13 mouse cellular contexts compared by ENCODE assay signal in genomic region chr12:75766395-75766794, GRCm38 (mm10). TPM values are rescaled to one million over a fixed set of nuclear protein-coding genes. Genes with fewer than 3 reads are reported as not detected.
DNase-seq lines count a peak whose midpoint lies in the region; ATAC-seq and TF ChIP-seq lines count a peak whose summit lies in the region.
"Had no signal": no experiment of that assay in that cellular context is flagged by ENCODE, and none has a peak within 500 bp of the region (broad histone marks: within the 10 kb centered on the region; RNA-seq: fewer than 3 reads in every experiment).

No protein-coding gene starts in this region.

- intact Hi-C loops in heart, postnatal 14 days (cut with DNase I): no loop called here

- H3K4me1 ChIP-seq in neural tube, embryonic 13.5 days (replicated peaks): no peaks in the 10 kb centered on the region
- no peaks in the 10 kb centered on the region for H3K4me1 ChIP-seq in neural tube, embryonic 15.5 days
- peaks cover 16% of the 10 kb centered on the region for H3K4me1 ChIP-seq in kidney, embryonic 16.5 days (ENCODE audit: insufficient read depth, low read length)
- H3K4me1 ChIP-seq in cerebellum, adult 2 months (ENCODE audit: control insufficient read depth, insufficient read depth, low read length): no peaks in the 10 kb centered on the region
- H3K4me1 ChIP-seq: midbrain, embryonic 13.5 days; neural tube, embryonic 12.5 days had no signal

- no peak for TF ChIP-seq POLR2A in cerebellum, adult 2 months (IDR thresholded peaks at IDR 0.05; ENCODE audit: borderline replicate concordance, insufficient read depth, low read length)

- TF ChIP-seq CTCF in cerebellum, adult 2 months (IDR thresholded peaks at IDR 0.05; ENCODE audit: borderline replicate concordance, insufficient read depth, low read depth, low read length): no peak

- no peaks in the 10 kb centered on the region for H3K27me3 ChIP-seq in neural tube, embryonic 13.5 days
- H3K27me3 ChIP-seq in neural tube, embryonic 15.5 days (replicated peaks): no peaks in the 10 kb centered on the region
- H3K27me3 ChIP-seq in kidney, embryonic 16.5 days (ENCODE audit: insufficient read depth, low read length): no peaks in the 10 kb centered on the region
- no peaks in the 10 kb centered on the region for H3K27me3 ChIP-seq in cerebellum, adult 2 months (ENCODE audit: control insufficient read depth, insufficient read depth, low read length)
- H3K27me3 ChIP-seq: embryonic facial prominence, embryonic 12.5 days; midbrain, embryonic 13.5 days; neural tube, embryonic 12.5 days had no signal

- H3K27ac ChIP-seq in neural tube, embryonic 13.5 days (replicated peaks): 0 out of 2 replicates have a peak overlapping the region, but pooled peaks have one; percentile 24
- no peak overlapping the region for H3K27ac ChIP-seq in neural tube, embryonic 15.5 days (replicated peaks)
- peak overlapping the region; percentile 53 for H3K27ac ChIP-seq in kidney, embryonic 16.5 days (ENCODE audit: low read length)
- no peak overlapping the region for H3K27ac ChIP-seq in cerebellum, adult 2 months (ENCODE audit: insufficient read depth, low read length)
- H3K27ac ChIP-seq: embryonic facial prominence, embryonic 12.5 days; midbrain, embryonic 13.5 days; neural tube, embryonic 12.5 days had no signal

- 26% methylated on average over 5 of the region's 6 CpGs for whole genome bisulfite sequencing in neural tube, embryonic 13.5 days
- 33% methylated on average over 6 of the region's 6 CpGs for WGBS in neural tube, embryonic 15.5 days
- 18% methylated on average over 6 of the region's 6 CpGs for WGBS in kidney, embryonic 16.5 days
- WGBS in cerebellum, adult 2 months: 56% methylated on average over 6 of the region's 6 CpGs

- H3K36me3 ChIP-seq in neural tube, embryonic 13.5 days: no peaks in the 10 kb centered on the region
- H3K36me3 ChIP-seq in neural tube, embryonic 15.5 days: no peaks in the 10 kb centered on the region
- no peaks in the 10 kb centered on the region for H3K36me3 ChIP-seq in kidney, embryonic 16.5 days (ENCODE audit: insufficient read depth, low read length)
- H3K36me3 ChIP-seq: embryonic facial prominence, embryonic 12.5 days; midbrain, embryonic 13.5 days; neural tube, embryonic 12.5 days had no signal

- ATAC-seq in neural tube, embryonic 13.5 days (ENCODE audit: low read depth): no peak
- ATAC-seq in neural tube, embryonic 15.5 days (ENCODE audit: low FRiP score): no peak
- ATAC-seq in kidney, embryonic 16.5 days (ENCODE audit: low FRiP score, low TSS enrichment): no peak
- ATAC-seq: midbrain, embryonic 13.5 days had no signal

- DNase-seq in heart, adult 18-20 months: peak; percentile 15 to 21
- DNase-seq in heart, postnatal 14 days: no peak
- peak; percentile 42 for DNase-seq in thymus, postnatal 4 days
- no peak for DNase-seq in cerebellum, postnatal 25 days
- DNase-seq in cerebellum, adult 2 months: no peak
- DNase-seq: adrenal gland, postnatal 25 days; cerebellum, adult 11 months had no signal

- H3K9me3 ChIP-seq in neural tube, embryonic 13.5 days: no peaks in the 10 kb centered on the region
- no peaks in the 10 kb centered on the region for H3K9me3 ChIP-seq in neural tube, embryonic 15.5 days (replicated peaks)
- H3K9me3 ChIP-seq in kidney, embryonic 16.5 days (ENCODE audit: low read length): no peaks in the 10 kb centered on the region
- H3K9me3 ChIP-seq: embryonic facial prominence, embryonic 12.5 days; midbrain, embryonic 13.5 days; neural tube, embryonic 12.5 days had no signal

- no peak overlapping the region for H3K4me2 ChIP-seq in neural tube, embryonic 13.5 days
- no peak overlapping the region for H3K4me2 ChIP-seq in neural tube, embryonic 15.5 days
- no peak overlapping the region for H3K4me2 ChIP-seq in kidney, embryonic 16.5 days (replicated peaks; ENCODE audit: low read depth, low read length)
- H3K4me2 ChIP-seq: embryonic facial prominence, embryonic 12.5 days; midbrain, embryonic 13.5 days; neural tube, embryonic 12.5 days had no signal

- no peak overlapping the region for H3K9ac ChIP-seq in neural tube, embryonic 13.5 days
- no peak overlapping the region for H3K9ac ChIP-seq in neural tube, embryonic 15.5 days (replicated peaks)
- no peak overlapping the region for H3K9ac ChIP-seq in kidney, embryonic 16.5 days (replicated peaks; ENCODE audit: low read length)
- H3K9ac ChIP-seq: embryonic facial prominence, embryonic 12.5 days; midbrain, embryonic 13.5 days; neural tube, embryonic 12.5 days had no signal

- no peak overlapping the region for H3K4me3 ChIP-seq in neural tube, embryonic 13.5 days
- no peak overlapping the region for H3K4me3 ChIP-seq in neural tube, embryonic 15.5 days (replicated peaks)
- H3K4me3 ChIP-seq in kidney, embryonic 16.5 days (ENCODE audit: low read length): no peak overlapping the region
- no peak overlapping the region for H3K4me3 ChIP-seq in cerebellum, adult 2 months (replicated peaks; ENCODE audit: insufficient read depth, low read depth, low read length)
- H3K4me3 ChIP-seq: embryonic facial prominence, embryonic 12.5 days; midbrain, embryonic 13.5 days; neural tube, embryonic 12.5 days had no signal

RNA-seq across cellular contexts. Expression of gene Sgpp1, which starts 30.9 kb away (rescaled TPM):
- 10 to 100 TPM; 18.7 to 22.6 TPM for total RNA-seq in heart, adult 18-20 months (2021)
- 10 to 100 TPM; 17.9 TPM for total RNA-seq in heart, postnatal 14 days (2021)
- 8.0 and 8.6 TPM in 2 replicates for polyA plus RNA-seq in neural tube, embryonic 13.5 days (2015; fragmentation: Nextera tagmentation; extraction: Ambion mirVana)
- 11.6 and 13.8 TPM in 2 replicates for polyA plus RNA-seq in neural tube, embryonic 15.5 days (2015; fragmentation: Nextera tagmentation; extraction: Ambion mirVana)
- polyA plus RNA-seq in kidney, embryonic 16.5 days (2015; fragmentation: Nextera tagmentation; extraction: Ambion mirVana): 14.5 and 15.9 TPM in 2 replicates
- 39.9 and 40.6 TPM in 2 replicates for polyA plus RNA-seq in cerebellum, adult 2 months (2012; rRNA removed)

RNA-seq across cellular contexts. Expression of gene Syne2, which starts 51.5 kb away (rescaled TPM):
- 10 to 100 TPM; 26.7 to 31.4 TPM for total RNA-seq in heart, adult 18-20 months (2021)
- total RNA-seq in heart, postnatal 14 days (2021): 10 to 100 TPM; 44.8 to 47.9 TPM
- polyA plus RNA-seq in neural tube, embryonic 13.5 days (2015; fragmentation: Nextera tagmentation; extraction: Ambion mirVana): 48.5 and 53.5 TPM in 2 replicates
- 38.7 and 42.0 TPM in 2 replicates for polyA plus RNA-seq in neural tube, embryonic 15.5 days (2015; fragmentation: Nextera tagmentation; extraction: Ambion mirVana)
- 58.7 and 61.9 TPM in 2 replicates for polyA plus RNA-seq in kidney, embryonic 16.5 days (2015; fragmentation: Nextera tagmentation; extraction: Ambion mirVana)
- 39.3 and 45.0 TPM in 2 replicates for polyA plus RNA-seq in cerebellum, adult 2 months (2012; rRNA removed)

Comparison
In these comparisons a context has a peak if more than half of its experiments do, and no peak if none do; other contexts are left out.
1. DNase-seq: peak in heart, adult 18-20 months (2 of 2) and thymus, postnatal 4 days (single experiment); none in heart, postnatal 14 days (0 of 2), cerebellum, postnatal 25 days (0 of 2) and cerebellum, adult 2 months (0 of 2).
2. H3K27ac ChIP-seq: peak in neural tube, embryonic 13.5 days (single experiment) and kidney, embryonic 16.5 days (single experiment); none in neural tube, embryonic 15.5 days (single experiment) and cerebellum, adult 2 months (single experiment).